Mouse (Mus musculus) activated CD4-positive, CD25-positive, alpha-beta regulatory T cell, adult 4 months (primary cell): ENCODE measurements around the gene Col11a2. TPM values are rescaled to one million over a fixed set of nuclear protein-coding genes. Genes with fewer than 3 reads are reported as not detected.

Source experiments
- ATAC-seq: one replicate; pipeline ENCODE4 v1.8.0; 2017
- polyA plus RNA-seq, 2 experiments: library from polyadenylated mRNA; unstranded; fragments of 100-300 nt; shearing (Covaris generic); gene quantifications; one replicate each; pipeline ENCODE4 v1.2.1; 2017

Gene Col11a2
- polyA plus RNA-seq, 2 experiments from 2014 or later = 0.07 to 0.20 TPM

- ATAC-seq = no peak
Measured at GRCm38 (mm10) chr17:34068864-34069263, 29.6 kb downstream of the Col11a2 start.

GRCm38 (mm10) chr17:34072091-34072490 lies 32.9 kb downstream of the Col11a2 start:
- no peak for ATAC-seq

- no peak for ATAC-seq
Measured at GRCm38 (mm10) chr17:34075271-34075670, 36.0 kb downstream of the Col11a2 start.

- peak; percentile 29 for ATAC-seq
Measured at GRCm38 (mm10) chr17:34077549-34077948, 38.3 kb downstream of the Col11a2 start.

- no peak for ATAC-seq
Measured at GRCm38 (mm10) chr17:34078148-34078547, 38.9 kb downstream of the Col11a2 start.

GRCm38 (mm10) chr17:34079002-34079401 lies 39.8 kb downstream of the Col11a2 start:
- no peak for ATAC-seq

- ATAC-seq = peak; percentile 80
Measured at GRCm38 (mm10) chr17:34079621-34080020, 40.4 kb downstream of the Col11a2 start.

- ATAC-seq = no peak
Measured at GRCm38 (mm10) chr17:34083104-34083503, 43.9 kb downstream of the Col11a2 start.

- ATAC-seq = no peak
Measured at GRCm38 (mm10) chr17:34087386-34087785, 48.1 kb downstream of the Col11a2 start.

GRCm38 (mm10) chr17:34088124-34088523 lies 48.9 kb downstream of the Col11a2 start:
- ATAC-seq = no peak

- no peak for ATAC-seq
Measured at GRCm38 (mm10) chr17:34090923-34091322, 51.7 kb downstream of the Col11a2 start.

GRCm38 (mm10) chr17:34092197-34092875 lies 53.1 kb downstream of the Col11a2 start, which contains the start of gene H2-Oa:
TSS of gene H2-Oa (plus strand) at chr17:34092340.
- peak; percentile 48 for ATAC-seq

- no peak for ATAC-seq
Measured at GRCm38 (mm10) chr17:34093199-34093874, 54.1 kb downstream of the Col11a2 start.

- no peak for ATAC-seq
Measured at GRCm38 (mm10) chr17:34094283-34095035, 55.2 kb downstream of the Col11a2 start.

GRCm38 (mm10) chr17:34096497-34097010 lies 57.3 kb downstream of the Col11a2 start:
- ATAC-seq = peak; percentile 25

- ATAC-seq = no peak
Measured at GRCm38 (mm10) chr17:34097272-34097671, 58.0 kb downstream of the Col11a2 start.

- no peak for ATAC-seq
Measured at GRCm38 (mm10) chr17:34098709-34099479, 59.7 kb downstream of the Col11a2 start.

GRCm38 (mm10) chr17:34099531-34099930 lies 60.3 kb downstream of the Col11a2 start:
- no peak for ATAC-seq

- no peak for ATAC-seq
Measured at GRCm38 (mm10) chr17:34101185-34101584, 61.9 kb downstream of the Col11a2 start.

- ATAC-seq = peak; percentile 78
Measured at GRCm38 (mm10) chr17:34101604-34102032, 62.4 kb downstream of the Col11a2 start.

- peak; percentile 64 for ATAC-seq
Measured at GRCm38 (mm10) chr17:34102831-34103230, 63.6 kb downstream of the Col11a2 start.

- ATAC-seq = no peak
Measured at GRCm38 (mm10) chr17:34104804-34105203, 65.6 kb downstream of the Col11a2 start.
